Mouse (Mus musculus) limb, embryonic 10.5 days (tissue): Measurements from ENCODE around the gene Negr1. TPM values are rescaled to one million over a fixed set of nuclear protein-coding genes. Genes with fewer than 3 reads are reported as not detected.

ENCODE experiments used
- DNase-seq: peaks from one replicate; pipeline ENCODE4 v3.0.0-alpha.2; 2017; ENCODE audit warnings: low spot score
- H3K27ac ChIP-seq: fragments of 300-500 bp; sonication (generic); 2 replicates; pipeline ENCODE4 v1.5.1; 2016; ENCODE audit warnings: mild to moderate bottlenecking
- H3K27me3 ChIP-seq: fragments of 300-500 bp; sonication (generic); 2 replicates; pipeline ENCODE4 v1.6.1; 2016; ENCODE audit warnings: low read depth, mild to moderate bottlenecking; ENCODE audit not compliant: poor library complexity, severe bottlenecking
- H3K36me3 ChIP-seq: fragments of 300-500 bp; sonication (generic); 2 replicates; pipeline ENCODE4 v1.6.1; 2016; ENCODE audit warnings: mild to moderate bottlenecking, moderate library complexity
- H3K4me1 ChIP-seq: fragments of 300-500 bp; sonication (generic); 2 replicates; pipeline ENCODE4 v1.6.1; 2016
- H3K4me3 ChIP-seq: fragments of 300-500 bp; sonication (generic); 2 replicates; pipeline ENCODE4 v1.5.1; 2016; ENCODE audit warnings: mild to moderate bottlenecking, moderate library complexity
- H3K9me3 ChIP-seq: fragments of 300-500 bp; sonication (generic); replicated peaks from 2 replicates; pipeline ENCODE4 v1.6.1; 2016; ENCODE audit warnings: mild to moderate bottlenecking
- WGBS: fragments of 180-500 bp; shearing (Covaris S2); methylation state at CpG from one replicate; pipeline ENCODE4 v1.1.7; 2016; 5-methylcytosine and 5-hydroxymethylcytosine counted together
- polyA plus RNA-seq: library from polyadenylated mRNA; unstranded; fragments of >200 nt; fragmentation: Nextera tagmentation; extraction: Ambion mirVana; gene quantifications from 2 replicates; pipeline ENCODE4 v1.2.1, GENCODE M21; 2016

Gene Negr1
- polyA plus RNA-seq, 1 experiment from 2014 or later, result 1.8 TPM

DNA sequence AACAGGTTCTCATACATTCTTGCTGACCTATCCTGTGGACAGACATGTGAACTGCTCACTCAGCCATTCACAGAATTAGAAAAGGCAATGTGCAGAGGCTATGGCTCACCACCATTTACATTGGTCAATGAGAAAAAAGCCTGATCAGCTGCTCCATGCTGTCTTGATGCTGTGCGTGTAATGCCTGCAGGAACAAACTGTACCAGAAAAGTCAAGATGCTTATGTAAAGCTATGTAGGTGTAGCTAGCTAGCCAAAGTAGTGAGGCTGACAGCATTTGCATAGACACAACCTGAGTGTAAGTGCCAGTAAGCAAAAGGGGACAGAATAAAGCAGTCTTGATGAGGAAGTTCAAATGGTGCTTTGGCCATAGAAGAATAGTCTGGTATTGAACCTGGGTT lies 534.7 kb downstream of the Negr1 start:
- Histone ChIP-seq H3K4me1 (peaks cover 6% of the 10 kb centered on the region), H3K9me3 (no peaks in the 10 kb centered on the region), H3K27ac (no peak overlapping the region), H3K4me3 (no peak overlapping the region), H3K27me3 (0 out of 2 replicates have a peak, but pooled peaks cover 5% of the 10 kb centered on the region), H3K36me3 (no peaks in the 10 kb centered on the region)
- WGBS, result 94% methylated on average over 1 of the region's 1 CpGs
- no peak for DNase-seq

DNA sequence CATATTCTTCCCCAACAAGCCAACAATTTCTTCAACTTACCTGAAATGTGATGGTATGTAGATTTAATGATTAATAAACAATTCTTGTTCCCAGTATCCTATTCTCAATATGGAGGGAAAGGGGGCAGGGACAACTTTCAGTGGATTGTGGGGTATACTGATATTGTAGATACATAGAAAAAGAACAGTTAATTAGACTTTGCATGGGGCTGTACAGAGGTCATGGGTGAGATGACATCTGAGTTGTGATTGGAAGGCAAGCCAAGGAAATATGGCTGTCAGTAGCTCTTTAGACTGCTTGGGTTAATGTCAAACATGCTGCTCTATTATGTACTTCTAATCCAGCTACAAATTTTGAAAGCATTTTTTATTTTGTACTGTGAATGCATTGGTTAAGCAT lies 535.9 kb downstream of the Negr1 start:
- no peak for DNase-seq
- Histone ChIP-seq H3K9me3 (no peaks in the 10 kb centered on the region), H3K4me3 (no peak overlapping the region)

DNA sequence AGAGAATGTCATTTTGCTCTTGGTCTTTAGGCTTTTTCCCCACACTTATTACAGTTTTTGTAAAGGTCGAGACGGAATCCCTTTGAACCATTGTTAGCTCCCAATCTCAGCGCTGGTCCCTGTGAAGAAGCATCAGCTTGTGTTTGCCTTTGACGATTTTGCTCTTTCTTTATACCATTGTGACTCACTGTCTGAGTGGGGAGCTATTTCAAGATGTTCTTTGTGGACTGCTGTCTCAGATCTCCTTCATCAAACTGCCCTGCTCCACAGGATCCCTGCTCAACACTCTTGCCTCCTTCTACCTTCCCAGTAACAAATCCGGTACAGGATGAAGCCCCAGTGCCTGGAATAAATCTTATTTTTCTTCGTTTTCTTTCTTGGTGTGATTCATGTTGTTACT lies 536.8 kb downstream of the Negr1 start:
- Histone ChIP-seq H3K4me3 (no peak overlapping the region), H3K4me1 (peaks cover 6% of the 10 kb centered on the region), H3K36me3 (no peaks in the 10 kb centered on the region), H3K27me3 (0 out of 2 replicates have a peak, but pooled peaks cover 11% of the 10 kb centered on the region), H3K9me3 (no peaks in the 10 kb centered on the region), H3K27ac (no peak overlapping the region)
- DNase-seq, result no peak
- 85% methylated on average over 6 of the region's 6 CpGs for WGBS

More for the DNA sequence above, 535.9 kb downstream of the Negr1 start:
- no peak overlapping the region for H3K27ac ChIP-seq
- H3K27me3 ChIP-seq, result 0 out of 2 replicates have a peak, but pooled peaks cover 5% of the 10 kb centered on the region
- no peaks in the 10 kb centered on the region for H3K36me3 ChIP-seq
- H3K4me1 ChIP-seq, result peaks cover 6% of the 10 kb centered on the region

DNA sequence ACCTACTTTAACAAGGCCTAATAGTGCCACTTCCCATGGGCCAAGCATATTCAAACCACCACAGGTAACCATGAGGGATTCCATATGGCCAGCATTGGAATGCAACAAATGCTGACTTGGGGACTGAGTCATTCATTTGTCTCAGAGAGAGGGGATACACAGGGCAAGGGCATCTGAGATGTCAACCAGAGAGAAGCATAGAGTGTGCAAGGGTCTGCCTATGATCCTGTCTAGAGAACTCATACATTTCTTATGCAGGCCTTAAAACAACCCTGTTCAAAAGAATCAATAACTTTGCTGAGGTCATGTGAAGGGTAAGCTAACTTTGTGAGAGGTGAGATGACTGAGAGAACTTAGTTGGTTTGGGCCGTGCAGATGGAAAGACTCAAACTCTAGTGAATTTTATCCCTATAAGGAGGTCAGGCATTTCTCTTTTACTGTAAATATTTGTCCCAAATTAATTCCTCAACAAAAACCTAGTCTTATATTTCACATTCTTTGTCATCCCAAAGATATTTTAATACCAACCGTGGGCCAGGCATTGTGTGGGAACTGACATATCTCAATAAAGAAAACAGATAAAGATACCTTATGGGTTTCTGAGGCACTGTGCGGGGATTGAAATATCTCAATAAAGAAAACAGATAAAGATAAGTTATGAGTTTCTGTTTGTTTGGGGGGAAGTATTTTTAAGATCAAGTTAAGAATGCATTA lies 543.4 kb downstream of the Negr1 start:
- Histone ChIP-seq H3K36me3 (no peaks in the 10 kb centered on the region), H3K9me3 (no peaks in the 10 kb centered on the region), H3K27me3 (peaks cover 16% of the 10 kb centered on the region; the same call in 1 of the 2 replicates), H3K27ac (no peak overlapping the region), H3K4me3 (no peak overlapping the region), H3K4me1 (peaks cover 19% of the 10 kb centered on the region)
- DNase-seq, result no peak
- 82% methylated on average over 3 of the region's 3 CpGs for WGBS

DNA sequence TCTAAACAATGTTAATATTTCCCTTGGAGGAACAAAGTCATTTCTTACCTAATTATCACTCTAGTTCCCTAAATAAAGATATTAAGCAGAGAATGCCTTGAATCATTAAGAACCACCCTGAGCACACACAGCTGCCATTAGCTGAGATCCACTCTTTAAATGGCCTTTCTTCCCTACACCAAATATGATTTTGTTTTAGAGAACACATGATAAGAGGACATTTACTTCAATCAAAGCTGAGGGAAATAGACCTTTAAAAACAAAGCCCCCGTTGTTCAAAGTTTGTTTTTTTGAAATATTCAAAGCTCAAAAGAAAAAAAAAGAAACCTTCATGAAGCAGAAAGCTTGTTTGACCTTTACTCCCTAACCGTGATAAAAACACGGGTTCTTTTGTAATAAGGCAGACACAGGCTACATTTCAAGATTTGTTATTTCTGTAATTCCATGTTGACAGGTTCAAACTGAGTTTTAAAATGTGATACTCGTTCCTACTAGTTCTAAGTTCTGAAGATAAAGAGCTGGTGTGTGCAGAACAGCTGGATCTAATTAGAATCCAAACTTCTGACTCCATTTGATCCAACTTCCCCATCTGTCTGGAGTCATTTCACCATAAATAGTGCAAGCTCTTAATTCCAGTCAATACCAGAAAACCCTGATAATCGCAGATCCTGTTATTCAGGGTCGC lies 544.1 kb downstream of the Negr1 start:
- Histone ChIP-seq H3K36me3 (no peaks in the 10 kb centered on the region), H3K27ac (no peak overlapping the region), H3K4me3 (no peak overlapping the region), H3K4me1 (peaks cover 19% of the 10 kb centered on the region), H3K9me3 (no peaks in the 10 kb centered on the region), H3K27me3 (peaks cover 16% of the 10 kb centered on the region; the same call in 1 of the 2 replicates)
- no peak for DNase-seq
- 22% methylated on average over 6 of the region's 6 CpGs for WGBS

DNA sequence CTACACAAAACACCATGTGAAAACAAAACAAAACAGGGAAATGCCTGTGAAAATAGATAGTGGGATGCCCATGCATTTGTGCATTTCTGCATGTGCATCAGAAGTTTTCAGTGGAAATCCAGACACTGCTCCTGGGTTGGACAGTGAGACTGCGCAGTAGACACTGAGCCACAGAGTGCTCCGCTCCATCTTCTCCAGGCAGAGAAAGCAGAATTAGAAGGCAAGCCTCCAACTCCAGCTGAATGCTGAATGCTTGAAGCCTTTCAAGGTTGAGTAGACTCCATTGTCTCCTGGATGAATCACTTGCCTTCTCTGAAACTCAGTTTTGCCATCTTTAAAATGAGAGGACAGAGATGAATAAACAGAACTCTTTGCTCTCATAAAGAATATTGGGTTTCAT lies 546.6 kb downstream of the Negr1 start:
- Histone ChIP-seq H3K27me3 (peaks cover 12% of the 10 kb centered on the region; the same call in 1 of the 2 replicates), H3K36me3 (no peaks in the 10 kb centered on the region), H3K27ac (no peak overlapping the region), H3K4me1 (peaks cover 19% of the 10 kb centered on the region), H3K4me3 (no peak overlapping the region), H3K9me3 (no peaks in the 10 kb centered on the region)
- WGBS, result 95% methylated on average over 2 of the region's 2 CpGs
- no peak for DNase-seq

DNA sequence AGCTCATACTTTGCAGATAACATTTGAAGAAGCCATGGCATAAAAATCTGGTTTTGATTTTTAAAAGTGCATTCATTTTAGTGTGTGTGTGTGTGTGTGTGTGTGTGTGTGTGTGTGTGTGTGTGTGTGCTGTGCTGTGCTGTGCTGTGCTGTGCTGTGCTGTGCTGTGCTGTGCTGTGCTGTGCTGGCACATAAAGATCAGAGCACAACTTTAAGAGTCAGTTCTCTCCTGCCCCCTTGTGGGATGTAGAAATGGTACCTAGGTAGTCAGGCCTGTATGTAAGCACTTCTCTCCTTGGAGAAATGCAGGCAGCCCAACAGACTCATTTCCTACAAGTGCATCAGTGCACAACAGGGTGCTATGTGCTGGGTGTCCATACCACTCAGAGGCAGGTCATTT lies 547.7 kb downstream of the Negr1 start:
- DNase-seq, result no peak
- Histone ChIP-seq H3K27me3 (peaks cover 9% of the 10 kb centered on the region; the same call in 1 of the 2 replicates), H3K4me3 (no peak overlapping the region), H3K27ac (no peak overlapping the region), H3K4me1 (peaks cover 19% of the 10 kb centered on the region), H3K36me3 (no peaks in the 10 kb centered on the region), H3K9me3 (no peaks in the 10 kb centered on the region)

DNA sequence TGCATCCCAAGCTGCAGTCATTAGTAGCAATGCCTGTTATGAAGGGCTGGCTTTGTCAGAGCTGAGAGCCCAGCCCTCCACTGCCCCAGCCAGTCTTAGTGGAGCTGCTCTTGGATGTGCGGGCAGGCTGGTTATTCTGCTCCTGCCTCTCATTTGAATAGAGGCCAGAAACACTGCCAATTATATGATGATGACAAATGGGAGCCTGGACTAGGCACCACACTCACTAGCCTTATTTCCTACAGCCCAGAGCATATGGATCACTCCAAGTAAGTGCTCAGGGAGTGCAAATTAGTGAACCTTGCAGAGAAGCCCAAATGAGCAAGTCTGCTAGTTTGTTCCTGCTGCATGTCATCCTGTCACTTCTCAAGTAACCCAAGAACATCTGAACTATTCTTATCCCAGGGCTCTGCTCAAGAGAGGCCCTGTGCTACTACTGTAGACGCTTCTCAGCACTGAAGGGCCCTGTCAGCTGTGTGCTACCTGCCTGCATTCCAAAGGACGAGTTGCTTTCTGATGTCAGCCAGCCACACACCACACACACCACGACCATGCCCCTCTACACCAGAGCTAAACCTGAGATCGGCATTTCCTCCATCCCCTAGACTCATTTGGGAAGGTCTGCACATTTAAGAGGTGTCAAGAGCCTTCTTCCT lies 553.6 kb downstream of the Negr1 start:
- WGBS, result 50% methylated on average over 5 of the region's 5 CpGs
- peaks cover 11% of the 10 kb centered on the region for H3K4me1 ChIP-seq
- H3K36me3 ChIP-seq, result no peaks in the 10 kb centered on the region
- H3K27ac ChIP-seq, result peak overlapping the region; percentile 3; the same call in 1 of the 2 replicates
- H3K9me3 ChIP-seq, result no peaks in the 10 kb centered on the region
- no peak for DNase-seq
- H3K27me3 ChIP-seq, result no peaks in the 10 kb centered on the region
- no peak overlapping the region for H3K4me3 ChIP-seq

DNA sequence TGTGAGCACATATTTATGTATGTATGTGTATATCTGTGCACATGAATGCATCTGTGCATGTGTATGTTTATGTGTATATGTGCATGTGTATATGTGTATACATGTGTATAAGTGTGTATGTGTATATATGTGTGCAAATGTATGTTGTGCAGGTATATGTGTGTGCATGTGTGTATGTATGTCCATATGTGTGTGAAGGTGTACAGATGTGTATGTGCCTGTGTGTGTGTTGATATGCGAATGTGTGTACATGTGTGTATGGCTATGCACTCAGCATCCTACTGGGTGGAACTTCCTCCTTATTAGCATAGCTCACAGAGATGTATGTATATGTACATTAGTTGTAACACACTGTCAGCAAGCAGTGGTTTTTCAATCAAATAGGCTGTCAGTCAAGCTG lies 554.4 kb downstream of the Negr1 start:
- Histone ChIP-seq H3K36me3 (no peaks in the 10 kb centered on the region), H3K27ac (no peak overlapping the region), H3K9me3 (no peaks in the 10 kb centered on the region), H3K4me1 (peaks cover 11% of the 10 kb centered on the region), H3K4me3 (no peak overlapping the region), H3K27me3 (no peaks in the 10 kb centered on the region)
- no peak for DNase-seq
- 94% methylated on average over 1 of the region's 1 CpGs for WGBS

DNA sequence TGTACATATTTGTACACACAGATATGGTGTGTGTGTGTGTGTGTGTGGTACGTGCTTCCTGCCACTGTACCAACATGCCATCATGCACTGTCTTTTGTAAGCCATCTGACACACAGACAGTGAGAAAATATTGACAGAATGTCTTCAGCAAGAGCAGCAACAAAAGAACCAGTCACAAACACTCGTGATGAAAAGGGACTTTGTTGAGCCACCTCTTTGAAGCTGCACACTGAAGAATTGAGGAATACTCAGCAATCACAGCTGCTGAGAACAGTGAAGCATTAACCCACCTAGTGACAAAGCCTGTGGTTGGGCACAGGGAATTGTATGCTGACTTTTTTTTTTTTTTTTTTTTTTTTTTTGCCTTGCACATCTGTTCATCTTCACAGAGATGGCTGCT lies 558.3 kb downstream of the Negr1 start:
- 78% methylated on average over 2 of the region's 2 CpGs for WGBS
- Histone ChIP-seq H3K4me3 (no peak overlapping the region), H3K27ac (no peak overlapping the region), H3K4me1 (peaks cover 8% of the 10 kb centered on the region), H3K27me3 (no peaks in the 10 kb centered on the region), H3K36me3 (no peaks in the 10 kb centered on the region), H3K9me3 (no peaks in the 10 kb centered on the region)
- DNase-seq, result no peak

DNA sequence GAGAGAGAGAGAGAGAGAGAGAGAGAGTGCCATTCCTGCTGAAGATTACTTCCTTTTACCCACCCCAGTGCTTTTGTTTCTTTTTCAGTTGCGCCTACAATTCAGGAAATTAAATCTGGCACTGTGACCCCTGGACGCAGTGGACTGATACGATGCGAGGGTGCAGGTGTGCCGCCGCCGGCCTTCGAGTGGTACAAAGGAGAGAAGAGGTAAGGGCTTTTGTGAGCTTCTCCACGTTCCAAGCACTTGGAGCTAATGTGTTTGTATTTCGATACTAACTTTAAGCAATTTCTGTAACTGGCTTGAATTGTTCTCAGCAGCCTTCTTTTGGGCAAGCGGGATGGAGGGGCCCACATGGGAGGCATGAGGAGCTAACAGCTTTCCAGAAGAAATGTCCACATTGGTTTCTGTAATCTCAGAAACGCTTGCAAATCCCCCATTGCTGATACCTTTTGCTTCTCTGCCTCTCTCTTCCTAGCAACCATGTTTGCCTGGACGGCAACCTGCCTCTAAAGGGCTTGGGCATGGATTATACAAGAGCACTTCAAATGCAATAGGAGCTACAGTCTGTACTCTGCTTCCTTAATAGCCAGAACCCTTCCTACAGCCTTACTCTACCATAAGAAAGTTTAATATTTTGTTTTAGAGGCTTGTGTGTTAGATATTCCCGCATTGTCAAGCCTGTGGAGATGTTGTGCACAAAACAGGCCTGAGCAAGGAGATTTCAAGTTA lies 584.7 kb downstream of the Negr1 start:
- H3K9me3 ChIP-seq, result no peaks in the 10 kb centered on the region
- no peaks in the 10 kb centered on the region for H3K27me3 ChIP-seq
- DNase-seq, result no peak
- H3K4me1 ChIP-seq, result no peaks in the 10 kb centered on the region
- H3K27ac ChIP-seq, result no peak overlapping the region
- H3K36me3 ChIP-seq, result no peaks in the 10 kb centered on the region
- 85% methylated on average over 14 of the region's 14 CpGs for WGBS
- H3K4me3 ChIP-seq, result no peak overlapping the region

DNA sequence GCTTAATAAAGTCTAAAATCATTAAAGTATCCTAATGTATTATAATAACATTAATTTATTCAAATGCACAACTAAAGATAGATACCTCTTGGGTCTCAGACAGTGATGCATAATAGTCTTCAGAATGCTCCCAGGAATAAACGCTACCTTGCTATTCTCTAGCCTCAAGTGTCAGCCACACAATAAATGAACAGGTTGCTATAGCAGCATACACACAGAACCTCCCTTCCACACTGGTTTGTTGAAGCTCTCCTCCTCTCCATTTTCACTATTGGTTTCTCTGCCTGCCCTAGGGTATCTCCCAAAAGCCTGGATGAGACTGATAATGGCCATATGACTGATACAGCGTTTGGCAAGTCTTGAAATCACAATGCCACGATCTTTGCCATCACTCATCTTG lies 593.3 kb downstream of the Negr1 start:
- WGBS, result 90% methylated on average over 3 of the region's 3 CpGs

DNA sequence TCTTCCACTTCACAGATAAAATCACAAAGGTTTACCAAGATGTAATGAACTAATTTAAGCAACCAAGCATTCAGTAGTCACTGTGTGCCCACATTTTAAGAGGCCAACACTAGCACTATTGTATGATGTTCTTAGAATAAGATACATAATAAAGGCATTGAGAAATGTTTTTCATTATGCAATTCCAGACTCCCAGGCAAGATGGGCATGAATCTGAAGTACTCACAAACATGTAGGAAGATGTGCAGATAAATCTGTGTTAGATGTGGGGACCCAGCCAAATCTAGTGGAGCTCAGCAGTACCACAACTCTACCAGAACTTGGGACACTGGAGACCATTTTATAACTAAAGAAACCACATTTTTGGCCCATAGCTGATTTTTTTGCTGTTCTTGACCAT lies 593.9 kb downstream of the Negr1 start:
- H3K27me3 ChIP-seq, result no peaks in the 10 kb centered on the region
- H3K4me3 ChIP-seq, result no peak overlapping the region
- no peaks in the 10 kb centered on the region for H3K4me1 ChIP-seq

More for the DNA sequence above, 593.3 kb downstream of the Negr1 start:
- Histone ChIP-seq H3K4me3 (no peak overlapping the region), H3K4me1 (no peaks in the 10 kb centered on the region), H3K9me3 (no peaks in the 10 kb centered on the region), H3K27me3 (no peaks in the 10 kb centered on the region), H3K36me3 (no peaks in the 10 kb centered on the region), H3K27ac (no peak overlapping the region)
- DNase-seq, result no peak

More for the DNA sequence above, 593.9 kb downstream of the Negr1 start:
- Histone ChIP-seq H3K9me3 (no peaks in the 10 kb centered on the region), H3K27ac (no peak overlapping the region), H3K36me3 (no peaks in the 10 kb centered on the region)
- no peak for DNase-seq
